Mouse (Mus musculus): Measurements from ENCODE around the gene Ctnnal1.

DNA sequence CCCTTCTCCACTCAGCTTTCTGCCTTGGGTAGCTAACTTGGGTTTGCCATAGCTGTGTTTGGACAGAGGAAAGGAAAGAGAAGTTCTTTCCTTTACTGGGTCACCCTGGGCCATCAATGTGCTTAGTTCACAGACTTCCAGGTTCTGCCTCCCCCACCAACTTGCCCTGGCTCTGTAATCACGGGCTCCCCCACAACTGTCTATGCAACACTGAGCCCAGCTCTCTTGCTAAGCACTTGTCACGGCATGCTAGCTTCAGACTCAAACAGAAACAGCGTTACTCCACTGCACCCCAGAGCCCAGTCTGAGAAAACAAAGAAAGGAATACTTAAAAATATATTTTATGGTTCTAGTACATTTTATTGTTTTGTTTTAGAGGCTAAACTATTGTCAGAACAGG is 36.1 kb downstream of the Ctnnal1 start:
- TF ChIP-seq CTCF (IDR thresholded peaks at IDR 0.05) (no peak), POLR2A (IDR thresholded peaks at IDR 0.05; ENCODE audit: insufficient read depth, low read depth, low read length) (no peak), EP300 (IDR thresholded peaks at IDR 0.05; ENCODE audit: insufficient read depth, low read depth, low read length) (no peak)
